Mouse (Mus musculus) forebrain, embryonic 14.5 days (tissue): ENCODE results near the gene Ssc4d. TPM values are rescaled to one million over a fixed set of nuclear protein-coding genes. Genes with fewer than 3 reads are reported as not detected.

Experiments used
- ATAC-seq: fragments of 200-750 bp; cut with Nextera tagmentation; 2 replicates; pipeline ENCODE4 v1.8.0; 2017; ENCODE audit warnings: mild to moderate bottlenecking, moderate library complexity
- DNase-seq: peaks from one replicate; pipeline ENCODE4 v3.0.0-alpha.2; 2015; ENCODE audit warnings: low spot score
- H3K27ac ChIP-seq: fragments of 300-500 bp; sonication (generic); 2 replicates; pipeline ENCODE4 v1.5.1; 2014; ENCODE audit warnings: low read depth, mild to moderate bottlenecking, control low read depth, low read length, moderate library complexity
- H3K27me3 ChIP-seq: fragments of 300-500 bp; sonication (generic); replicated peaks from 2 replicates; pipeline ENCODE4 v1.6.1; 2014; ENCODE audit warnings: low read length, control low read depth, mixed read lengths; ENCODE audit not compliant: control insufficient read depth, insufficient read depth
- H3K36me3 ChIP-seq: fragments of 300-500 bp; sonication (generic); 2 replicates; pipeline ENCODE4 v1.6.1; 2014; ENCODE audit warnings: low read length, control low read depth; ENCODE audit not compliant: control insufficient read depth, insufficient read depth
- H3K4me1 ChIP-seq: fragments of 300-500 bp; sonication (generic); 2 replicates; pipeline ENCODE4 v1.6.1; 2014; ENCODE audit warnings: antibody characterized with exemption, low read length, control low read depth; ENCODE audit not compliant: control insufficient read depth, insufficient read depth
- H3K4me2 ChIP-seq: fragments of 300-500 bp; sonication (generic); 2 replicates; pipeline ENCODE4 v1.6.1; 2014; ENCODE audit warnings: mild to moderate bottlenecking, control low read depth, low read length
- H3K4me3 ChIP-seq: fragments of 300-500 bp; sonication (generic); 2 replicates; pipeline ENCODE4 v1.5.1; 2014; ENCODE audit warnings: low read depth, low read length, control low read depth
- H3K9ac ChIP-seq: fragments of 300-500 bp; sonication (generic); 2 replicates; pipeline ENCODE4 v1.6.1; 2014; ENCODE audit warnings: mild to moderate bottlenecking, low read length, control low read depth, moderate library complexity
- H3K9me3 ChIP-seq: fragments of 300-500 bp; sonication (generic); replicated peaks from 2 replicates; pipeline ENCODE4 v1.6.1; 2016; ENCODE audit warnings: low read length, control low read depth, mixed read lengths; ENCODE audit not compliant: control insufficient read depth
- WGBS: fragments of 180-500 bp; shearing (Covaris S2); extraction: QIAGEN DNeasy Blood & Tissue Kit; methylation state at CpG from one replicate; pipeline ENCODE4 v1.1.7; 2014; 5-methylcytosine and 5-hydroxymethylcytosine counted together
- polyA plus RNA-seq: library from polyadenylated mRNA; unstranded; fragments of >200 nt; fragmentation: Nextera tagmentation; extraction: Ambion mirVana; gene quantifications from 2 replicates; pipeline ENCODE4 v1.2.1, GENCODE M21; 2014

The Ssc4d gene
- polyA plus RNA-seq, 1 experiment from 2014 or later: 0.99 TPM

DNA sequence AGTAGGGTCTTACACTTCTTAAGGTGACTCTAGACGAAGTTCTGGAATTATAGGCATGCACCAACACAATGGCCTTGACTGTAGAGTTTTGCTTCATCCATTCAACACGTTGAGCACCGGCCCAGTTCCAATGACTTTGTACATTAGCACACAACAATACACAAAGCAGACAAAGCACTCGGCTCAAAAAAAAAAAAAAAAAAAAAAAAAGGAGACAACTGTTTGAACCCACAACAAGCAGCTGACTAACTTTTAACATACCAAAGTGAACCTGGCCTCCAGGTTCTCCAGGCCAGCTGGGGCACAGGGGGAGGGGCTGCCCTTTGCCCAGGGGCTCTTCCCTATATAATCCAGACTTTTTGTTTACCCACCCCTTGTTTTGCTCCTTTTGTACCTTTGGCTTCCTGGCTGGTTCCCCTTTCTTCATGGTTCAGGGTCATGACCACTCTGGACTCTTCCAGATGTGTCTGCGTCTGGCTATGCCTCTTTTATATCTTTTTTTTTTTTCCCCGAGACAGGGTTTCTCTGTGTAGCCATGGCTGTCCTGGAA lies 38.6 kb downstream of the Ssc4d start:
- Histone ChIP-seq H3K4me1 (peaks cover 17% of the 10 kb centered on the region), H3K27ac (no peak overlapping the region), H3K9me3 (no peaks in the 10 kb centered on the region), H3K9ac (no peak overlapping the region), H3K27me3 (no peaks in the 10 kb centered on the region), H3K4me3 (no peak overlapping the region), H3K4me2 (no peak overlapping the region), H3K36me3 (peaks cover 17% of the 10 kb centered on the region)
- ATAC-seq (no peak), DNase-seq (no peak)
- WGBS: 86% methylated on average over 6 of the region's 6 CpGs

GRCm38 (mm10) chr5:135935176-135935523 lies 39.2 kb downstream of the Ssc4d start:
- Histone ChIP-seq H3K4me3 (peak overlapping the region; percentile 93; the same call in 1 of the 2 replicates), H3K9ac (peak overlapping the region; percentile 35; the same call in 1 of the 2 replicates), H3K27me3 (no peaks in the 10 kb centered on the region), H3K36me3 (peaks cover 22% of the 10 kb centered on the region), H3K4me2 (peak overlapping the region; percentile 64), H3K4me1 (peaks cover 18% of the 10 kb centered on the region), H3K27ac (peak overlapping the region; percentile 98), H3K9me3 (no peaks in the 10 kb centered on the region)
- WGBS: 54% methylated on average over 7 of the region's 7 CpGs
- ATAC-seq (no peak; the same call in none of the 2 replicates), DNase-seq (no peak)

DNA sequence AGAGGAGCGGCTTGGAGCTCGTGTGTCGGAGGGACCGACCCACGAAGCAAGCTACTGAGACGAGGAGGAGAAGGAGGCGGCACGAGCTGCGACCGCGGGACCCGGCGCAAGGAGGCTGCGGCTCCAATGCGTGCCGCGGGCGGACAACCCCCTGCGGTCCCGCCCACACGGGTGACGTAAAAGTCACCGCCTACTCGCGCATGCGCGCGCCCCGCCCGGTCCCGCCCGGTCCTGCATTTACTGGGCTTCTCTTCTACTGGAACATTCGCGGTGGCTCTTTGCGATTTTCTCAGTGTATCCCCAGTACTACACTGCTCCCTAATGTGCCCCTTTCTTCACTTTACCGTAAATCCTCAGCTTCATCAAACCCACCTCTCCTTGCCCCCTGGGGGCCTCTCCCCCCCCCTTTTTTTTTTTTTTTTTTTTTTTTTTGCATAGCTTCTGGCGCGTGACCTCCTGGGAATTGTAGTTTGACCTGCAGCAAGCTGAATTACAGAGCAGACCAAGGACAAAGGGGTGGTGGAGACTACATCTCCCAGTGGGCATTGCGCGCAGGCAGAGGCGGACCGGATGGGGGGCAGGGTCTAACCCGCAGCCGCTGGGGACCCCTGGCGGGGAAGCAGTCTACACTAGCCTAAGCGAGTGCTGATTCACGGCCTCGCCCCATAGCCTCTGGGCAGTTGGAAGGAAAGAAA lies 39.7 kb downstream of the Ssc4d start, which contains the start of gene Ywhag:
Gene Ywhag (minus strand): TSS at position 136 of the 695 bp plus-strand sequence.
- Histone ChIP-seq H3K4me2 (peak within 1 kb of the TSS; percentile 64), H3K9ac (peak within 1 kb of the TSS; percentile 94), H3K4me1 (peaks cover 18% of the 10 kb centered on the region), H3K27ac (peak within 1 kb of the TSS; percentile 98), H3K27me3 (no peaks in the 10 kb centered on the region), H3K4me3 (peak within 1 kb of the TSS; percentile 93), H3K36me3 (peaks cover 27% of the 10 kb centered on the region), H3K9me3 (no peaks in the 10 kb centered on the region)
- under 1% methylated on average over 46 of the region's 48 CpGs for WGBS
- ATAC-seq (peak; percentile 95), DNase-seq (peak; percentile 99)

- H3K36me3 ChIP-seq: peaks cover 34% of the 10 kb centered on the region
- H3K27ac ChIP-seq: peak overlapping the region; percentile 98
- peak overlapping the region; percentile 64 for H3K4me2 ChIP-seq
- peak; percentile 66 for ATAC-seq
- peak overlapping the region; percentile 94 for H3K9ac ChIP-seq
- peak overlapping the region; percentile 93 for H3K4me3 ChIP-seq
- peaks cover 18% of the 10 kb centered on the region for H3K4me1 ChIP-seq
- DNase-seq: peak; percentile 74
- no peaks in the 10 kb centered on the region for H3K27me3 ChIP-seq
- H3K9me3 ChIP-seq: no peaks in the 10 kb centered on the region
- WGBS: 0% methylated on average over 31 of the region's 35 CpGs
Measured at GRCm38 (mm10) chr5:135933900-135934441, 40.4 kb downstream of the Ssc4d start.

- Histone ChIP-seq H3K27me3 (no peaks in the 10 kb centered on the region), H3K4me3 (peak overlapping the region; percentile 93), H3K9me3 (no peaks in the 10 kb centered on the region), H3K9ac (peak overlapping the region; percentile 94), H3K36me3 (peaks cover 38% of the 10 kb centered on the region), H3K4me2 (peak overlapping the region; percentile 64), H3K27ac (peak overlapping the region; percentile 98), H3K4me1 (peaks cover 18% of the 10 kb centered on the region)
- 10% methylated on average over 12 of the region's 12 CpGs for WGBS
- ATAC-seq: no peak
- peak; percentile 63 for DNase-seq
Measured at GRCm38 (mm10) chr5:135933222-135933899, 41.0 kb downstream of the Ssc4d start.

GRCm38 (mm10) chr5:135932359-135932758 lies 42.0 kb downstream of the Ssc4d start:
- peaks cover 45% of the 10 kb centered on the region for H3K36me3 ChIP-seq
- no peak overlapping the region for H3K27ac ChIP-seq
- peak overlapping the region; percentile 55 for H3K9ac ChIP-seq
- 66% methylated on average over 2 of the region's 2 CpGs for WGBS
- H3K9me3 ChIP-seq: no peaks in the 10 kb centered on the region
- H3K4me2 ChIP-seq: peak overlapping the region; percentile 64
- H3K4me1 ChIP-seq: peaks cover 18% of the 10 kb centered on the region
- ATAC-seq (no peak), DNase-seq (peak; percentile 54)
- peak overlapping the region; percentile 93 for H3K4me3 ChIP-seq
- no peaks in the 10 kb centered on the region for H3K27me3 ChIP-seq

GRCm38 (mm10) chr5:135931526-135931925 lies 42.8 kb downstream of the Ssc4d start:
- ATAC-seq (no peak), DNase-seq (no peak)
- Histone ChIP-seq H3K9ac (no peak overlapping the region), H3K4me3 (no peak overlapping the region), H3K36me3 (peaks cover 52% of the 10 kb centered on the region), H3K9me3 (no peaks in the 10 kb centered on the region), H3K4me2 (peak overlapping the region; percentile 64), H3K4me1 (peaks cover 18% of the 10 kb centered on the region), H3K27ac (no peak overlapping the region), H3K27me3 (no peaks in the 10 kb centered on the region)
- 93% methylated on average over 9 of the region's 9 CpGs for WGBS

GRCm38 (mm10) chr5:135929685-135930424 lies 44.5 kb downstream of the Ssc4d start:
- Histone ChIP-seq H3K9ac (no peak overlapping the region), H3K4me1 (peaks cover 21% of the 10 kb centered on the region), H3K4me3 (no peak overlapping the region), H3K27me3 (no peaks in the 10 kb centered on the region), H3K4me2 (no peak overlapping the region), H3K27ac (no peak overlapping the region), H3K36me3 (peaks cover 68% of the 10 kb centered on the region), H3K9me3 (no peaks in the 10 kb centered on the region)
- no peak for ATAC-seq
- no peak for DNase-seq
- 81% methylated on average over 6 of the region's 6 CpGs for WGBS
